Mouse (Mus musculus): ENCODE measurements around the gene Zfp655.
"Not testable (repeated sequence)": the region's sequence is repeated elsewhere in the genome, so short reads cannot be mapped to it uniquely, and the experiment has no call there.

Gene Zfp655

DNA sequence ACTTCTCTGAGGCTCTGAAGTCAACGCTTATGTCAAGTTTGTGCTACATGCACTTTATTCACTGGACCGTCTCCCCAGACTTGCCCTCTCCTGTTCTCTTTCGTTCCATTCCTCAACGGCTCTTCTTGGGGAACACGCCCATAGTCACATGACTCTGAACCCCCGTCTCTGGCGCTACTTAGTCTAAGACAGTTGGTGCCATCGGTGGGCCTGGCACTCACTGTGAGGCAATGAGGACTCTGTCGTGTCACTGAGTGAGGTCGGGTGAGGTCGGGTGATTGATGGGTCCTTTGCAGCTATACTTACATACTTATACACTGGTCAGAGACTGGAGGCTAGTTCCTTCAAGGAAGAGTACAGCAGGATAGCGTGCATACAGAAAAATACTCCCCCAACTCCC is 8.1 kb upstream of the Zfp655 start:
- DNase-seq, result no peak

DNA sequence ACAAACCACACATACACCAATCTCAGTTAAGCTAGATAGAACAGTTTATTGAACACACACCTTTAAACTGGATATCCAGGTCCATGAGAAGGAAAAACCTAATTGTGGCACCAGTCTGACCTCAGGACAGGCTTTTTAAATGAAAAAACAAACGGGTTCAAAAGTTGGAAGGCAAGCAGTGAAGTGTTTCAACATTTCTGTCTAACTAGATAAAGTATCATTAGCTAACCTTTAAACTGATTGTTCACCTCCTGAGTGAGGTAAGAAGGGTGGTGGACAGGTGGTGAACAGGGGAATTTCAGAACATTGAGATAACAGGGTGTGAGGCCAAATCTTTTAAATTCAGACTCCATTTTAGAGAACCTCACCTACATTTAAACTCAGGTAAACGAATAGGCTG is 5.1 kb upstream of the Zfp655 start:
- no peak for DNase-seq

GRCm38 (mm10) chr5:145229283-145229682 is 2.2 kb upstream of the Zfp655 start:
- DNase-seq, result not testable (repeated sequence)

- DNase-seq, result no peak
Measured at GRCm38 (mm10) chr5:145230641-145231040, 874 bp upstream of the Zfp655 start.

DNA sequence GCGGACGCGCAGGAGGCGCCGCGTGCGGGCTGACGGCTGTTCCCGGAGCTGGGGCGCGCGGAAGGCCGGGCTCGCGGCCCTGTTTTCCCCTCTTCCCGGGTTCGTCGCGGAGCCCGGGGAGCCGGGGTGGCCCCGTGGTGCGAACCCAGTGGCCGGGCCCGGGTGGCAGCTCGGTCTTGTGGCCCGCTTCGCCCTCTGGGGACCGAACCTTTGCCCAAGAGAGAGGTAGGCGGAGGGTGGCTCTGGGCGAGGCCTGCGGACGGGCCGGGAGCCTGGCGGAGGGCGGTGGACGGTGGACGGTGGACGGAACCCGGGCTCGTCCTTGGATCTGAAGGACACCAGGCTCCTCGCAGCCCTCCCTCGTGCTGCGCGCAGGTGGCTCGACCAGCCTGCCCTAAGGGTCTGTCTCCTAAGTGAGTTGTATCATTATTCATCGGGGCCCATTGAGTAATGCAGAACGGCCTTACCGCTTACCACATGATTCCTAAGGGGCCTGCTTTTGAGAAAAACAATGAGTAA is 437 bp downstream of the Zfp655 start:
- DNase-seq, result no peak

GRCm38 (mm10) chr5:145234636-145235035 is 3.1 kb downstream of the Zfp655 start:
- DNase-seq, result no peak

DNA sequence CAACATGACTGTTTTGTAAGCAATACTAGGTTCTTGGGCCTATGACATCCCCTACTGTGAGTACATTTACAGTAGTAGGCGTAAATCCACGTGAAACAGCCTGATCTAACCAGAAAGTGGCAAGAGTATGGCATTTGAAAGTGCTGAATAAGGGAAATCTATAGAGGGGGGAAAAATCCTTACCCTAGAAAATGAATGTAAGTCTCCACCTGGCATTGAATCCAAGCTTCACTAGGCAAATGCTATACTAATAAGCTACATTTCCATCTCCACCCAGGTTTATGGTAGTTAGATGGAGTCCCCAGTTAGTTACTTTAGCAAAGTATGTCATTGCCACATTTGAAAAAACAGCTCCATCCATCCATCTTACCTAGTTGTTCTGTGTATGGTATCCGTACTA is 18.0 kb downstream of the Zfp655 start:
- no peak for DNase-seq

GRCm38 (mm10) chr5:145273568-145273967 is 42.1 kb downstream of the Zfp655 start:
- not testable (repeated sequence) for DNase-seq

DNA sequence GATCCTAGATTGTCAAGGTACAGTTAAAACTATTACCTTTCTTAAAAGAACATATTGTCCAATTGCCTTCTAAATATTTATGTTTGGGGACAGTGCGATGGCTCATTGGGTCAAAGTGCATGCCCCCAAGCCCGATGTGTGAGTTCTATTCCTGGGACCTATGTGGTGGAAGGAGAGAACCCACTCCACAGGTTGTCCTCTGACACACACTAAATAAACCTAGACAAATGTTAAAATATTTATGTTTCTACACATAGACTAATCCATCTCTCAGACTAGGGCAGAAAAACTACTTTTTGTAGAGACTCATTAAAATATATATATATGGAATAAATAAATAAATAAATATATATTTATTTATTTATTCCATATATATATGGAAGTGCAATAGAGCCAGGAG is 48.4 kb downstream of the Zfp655 start:
- no peak for DNase-seq

DNA sequence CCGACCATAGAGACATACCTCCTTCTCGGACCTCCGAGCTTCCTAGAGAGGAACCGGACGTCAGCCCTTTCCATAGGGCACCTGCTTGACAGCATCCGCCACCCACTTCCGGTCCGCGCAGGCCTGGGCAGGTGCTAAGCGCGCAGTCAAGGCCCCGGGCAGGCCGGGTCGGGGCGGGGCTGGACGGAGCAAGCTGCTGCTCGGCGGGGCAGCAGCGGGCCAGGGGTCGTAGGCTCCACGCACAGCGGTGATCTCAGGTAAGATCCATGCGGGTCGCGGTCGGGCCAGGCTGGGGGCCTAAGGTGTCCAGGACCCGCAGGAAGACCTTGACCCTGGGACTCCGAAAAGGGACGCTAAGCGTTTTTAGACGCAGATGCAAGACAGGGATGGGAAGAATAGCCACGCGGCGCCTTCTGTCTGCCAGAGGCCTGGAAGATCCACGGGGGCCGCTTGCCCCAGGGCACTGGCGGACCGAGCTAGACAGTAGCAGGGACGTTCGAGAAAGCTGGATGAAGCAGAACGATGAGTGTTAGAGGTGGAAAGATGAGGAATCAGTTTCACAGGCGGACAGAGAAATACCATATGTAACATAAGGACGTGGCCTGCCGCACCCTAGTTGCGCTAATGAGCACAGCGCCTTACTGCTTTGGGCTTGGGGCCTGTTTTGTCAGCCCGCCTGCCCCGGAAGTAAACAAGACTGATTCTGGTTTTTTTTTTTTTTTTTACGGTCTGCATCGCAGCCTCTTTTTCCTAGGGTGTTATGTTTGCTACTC is 49.0 kb downstream of the Zfp655 start, which contains the start of gene Zscan25:
Zscan25 (plus strand) TSS at position 130 of the 773 bp plus-strand sequence.
- peak; percentile 92 for DNase-seq

GRCm38 (mm10) chr5:145288382-145288781 is 56.9 kb downstream of the Zfp655 start:
- no peak for DNase-seq

DNA sequence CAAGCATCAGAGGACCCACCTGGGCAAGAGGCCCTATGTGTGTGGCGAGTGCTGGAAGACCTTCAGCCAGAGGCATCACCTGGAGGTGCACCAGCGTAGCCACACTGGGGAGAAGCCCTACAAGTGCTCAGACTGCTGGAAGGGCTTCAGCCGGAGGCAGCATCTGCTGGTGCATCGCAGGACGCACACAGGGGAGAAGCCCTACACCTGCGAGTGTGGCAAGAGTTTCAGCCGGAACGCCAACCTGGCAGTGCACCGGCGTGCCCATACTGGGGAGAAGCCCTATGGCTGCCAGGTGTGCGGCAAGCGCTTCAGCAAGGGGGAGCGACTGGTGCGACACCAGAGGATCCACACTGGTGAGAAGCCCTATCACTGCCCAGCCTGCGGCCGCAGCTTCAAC is 59.2 kb downstream of the Zfp655 start:
- no peak for DNase-seq

DNA sequence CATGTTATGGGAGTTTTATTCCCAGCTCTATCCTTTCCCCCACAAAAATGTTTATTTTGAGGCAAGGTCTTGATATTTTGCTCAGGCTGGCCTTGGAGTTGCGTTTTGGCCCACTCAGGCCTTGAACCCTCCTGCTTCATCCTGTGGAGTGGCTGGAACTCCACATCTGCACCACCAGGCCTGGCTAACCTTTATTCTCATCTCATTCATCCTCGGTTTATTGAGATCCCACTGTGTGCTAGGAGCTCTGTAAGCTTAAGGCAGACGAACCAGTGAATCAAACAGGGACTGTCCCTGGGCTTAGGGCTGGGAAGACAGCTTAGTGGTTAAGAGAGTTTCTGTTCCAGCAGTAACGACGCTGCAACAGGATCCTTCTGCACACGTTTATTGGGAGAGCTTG is 60.9 kb downstream of the Zfp655 start:
- no peak for DNase-seq

Data from layer of hippocampus, adult 9-11 months (tissue).